Mouse (Mus musculus): ENCODE data around the gene Olfr1179.
A peak's percentile ranks its signal among the peaks of the same experiment; 100 is the strongest.
"Not testable (repeated sequence)": the region's sequence is repeated elsewhere in the genome, so short reads cannot be mapped to it uniquely, and the experiment has no call there.

The Olfr1179 gene

GRCm38 (mm10) chr2:88406353-88406752 lies at the start of gene Olfr1179:
Gene Olfr1179, minus strand, starts transcription at chr2:88406453.
- no peak for DNase-seq (ENCODE audit: low read depth, low spot score)

DNA sequence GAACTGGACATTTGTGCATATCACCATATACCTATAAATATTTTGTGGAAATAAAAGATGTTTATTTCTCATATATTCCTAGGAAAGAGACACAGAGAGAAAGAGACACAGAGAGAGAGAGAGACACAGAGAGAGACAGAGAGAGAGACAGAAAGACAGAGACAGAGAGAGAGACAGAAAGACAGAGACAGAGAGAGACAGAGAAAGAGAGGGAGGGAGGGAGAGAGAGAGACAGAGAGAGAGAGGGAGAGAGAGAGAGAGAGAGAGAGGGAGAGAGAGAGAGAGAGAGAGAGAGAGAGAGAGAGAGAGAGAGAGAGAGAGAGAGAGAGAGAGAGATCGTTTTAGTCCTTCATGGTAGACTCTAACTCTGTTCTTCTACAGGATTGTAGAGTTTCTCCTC lies 48.3 kb upstream of the Olfr1179 start, which contains the start of gene Olfr1183:
Gene Olfr1183 (plus strand): TSS at position 301 of the 400 bp plus-strand sequence.
- DNase-seq (ENCODE audit: low read depth, low spot score) = not testable (repeated sequence)

GRCm38 (mm10) chr2:88449031-88449430 lies 42.8 kb upstream of the Olfr1179 start, which contains the start of gene Gm13757:
Gene Gm13757, minus strand, starts transcription at chr2:88449131.
- no peak for DNase-seq (ENCODE audit: low read depth, low spot score)

GRCm38 (mm10) chr2:88426071-88426470 lies 19.8 kb upstream of the Olfr1179 start, which contains the start of gene Olfr1181:
Gene Olfr1181, minus strand, starts transcription at chr2:88426171.
- DNase-seq (ENCODE audit: low read depth, low spot score) = no peak

DNA sequence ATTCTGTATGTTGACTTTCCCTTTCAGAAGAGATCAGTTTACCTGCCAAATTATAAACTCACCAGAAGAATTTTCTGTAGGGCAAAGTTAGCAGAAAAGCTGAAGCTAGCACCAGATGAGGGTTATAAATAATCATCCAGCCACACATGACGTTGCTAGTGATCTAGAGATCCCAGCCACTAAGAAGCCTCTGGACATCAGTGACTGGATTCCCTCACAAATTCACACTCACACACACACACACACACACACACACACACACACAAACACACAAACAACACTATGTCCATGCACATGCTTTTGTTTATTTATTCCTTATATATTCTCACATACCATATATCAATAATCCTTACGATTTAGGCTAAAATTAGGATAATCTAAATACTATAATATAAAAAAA lies 12.8 kb upstream of the Olfr1179 start, which contains the start of gene Olfr1180:
Gene Olfr1180 (minus strand): TSS at position 101 of the 400 bp plus-strand sequence.
- no peak for DNase-seq (ENCODE audit: low read depth, low spot score)

DNA sequence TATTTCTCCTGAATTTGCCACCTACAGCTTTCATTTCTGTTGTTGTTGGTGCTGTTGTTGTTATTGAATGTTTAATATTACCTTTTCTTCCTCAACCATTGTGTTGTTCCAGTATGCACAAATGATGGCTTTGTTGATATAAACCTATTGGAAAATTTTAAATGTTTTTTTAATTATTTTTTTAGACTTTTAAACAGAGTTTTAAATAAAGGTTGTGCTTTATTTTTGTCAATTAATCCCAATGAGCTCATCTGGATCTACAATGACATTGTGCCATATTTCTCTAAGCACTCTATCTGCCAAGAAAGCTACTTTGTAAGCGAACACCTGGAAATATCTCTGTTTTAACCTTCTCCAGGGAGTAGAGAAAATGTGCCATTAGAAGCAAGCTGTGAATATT lies 19.5 kb downstream of the Olfr1179 start, which contains the start of gene Olfr1178:
Gene Olfr1178 (plus strand): TSS at position 301 of the 400 bp plus-strand sequence.
- no peak for DNase-seq (ENCODE audit: low read depth, low spot score)

- DNase-seq (ENCODE audit: low read depth, low spot score) = peak; percentile 30
Observed at GRCm38 (mm10) chr2:88356304-88356703, 49.9 kb downstream of the Olfr1179 start.
